Mouse (Mus musculus): ENCODE results near the gene Rora. TPM values are rescaled to one million over a fixed set of nuclear protein-coding genes. Genes with fewer than 3 reads are reported as not detected.

Rora gene
- polyA plus RNA-seq, 1 experiment = 5.0 TPM

GRCm38 (mm10) chr9:69304492-69304891, 650.9 kb downstream of the Rora start:
- TF ChIP-seq POLR2A (IDR thresholded peaks at IDR 0.05; ENCODE audit: borderline replicate concordance, low read depth, low read length) (no peak), CTCF (IDR thresholded peaks at IDR 0.05; ENCODE audit: low read depth, low read length) (no peak)
- no peak overlapping the region for H3K27ac ChIP-seq (ENCODE audit: insufficient read depth, low read depth, low read length)
- H3K4me1 ChIP-seq (ENCODE audit: control insufficient read depth, insufficient read depth, low read length) = no peaks in the 10 kb centered on the region
- H3K4me3 ChIP-seq (ENCODE audit: insufficient read depth, low read length) = no peak overlapping the region

- Histone ChIP-seq H3K27ac (ENCODE audit: insufficient read depth, low read depth, low read length) (no peak overlapping the region), H3K4me3 (ENCODE audit: insufficient read depth, low read length) (no peak overlapping the region), H3K4me1 (ENCODE audit: control insufficient read depth, insufficient read depth, low read length) (no peaks in the 10 kb centered on the region)
- no peak for TF ChIP-seq CTCF (IDR thresholded peaks at IDR 0.05; ENCODE audit: low read depth, low read length)
- no peak for TF ChIP-seq POLR2A (IDR thresholded peaks at IDR 0.05; ENCODE audit: borderline replicate concordance, low read depth, low read length)
Observed at GRCm38 (mm10) chr9:69304991-69305390, 651.4 kb downstream of the Rora start.

DNA sequence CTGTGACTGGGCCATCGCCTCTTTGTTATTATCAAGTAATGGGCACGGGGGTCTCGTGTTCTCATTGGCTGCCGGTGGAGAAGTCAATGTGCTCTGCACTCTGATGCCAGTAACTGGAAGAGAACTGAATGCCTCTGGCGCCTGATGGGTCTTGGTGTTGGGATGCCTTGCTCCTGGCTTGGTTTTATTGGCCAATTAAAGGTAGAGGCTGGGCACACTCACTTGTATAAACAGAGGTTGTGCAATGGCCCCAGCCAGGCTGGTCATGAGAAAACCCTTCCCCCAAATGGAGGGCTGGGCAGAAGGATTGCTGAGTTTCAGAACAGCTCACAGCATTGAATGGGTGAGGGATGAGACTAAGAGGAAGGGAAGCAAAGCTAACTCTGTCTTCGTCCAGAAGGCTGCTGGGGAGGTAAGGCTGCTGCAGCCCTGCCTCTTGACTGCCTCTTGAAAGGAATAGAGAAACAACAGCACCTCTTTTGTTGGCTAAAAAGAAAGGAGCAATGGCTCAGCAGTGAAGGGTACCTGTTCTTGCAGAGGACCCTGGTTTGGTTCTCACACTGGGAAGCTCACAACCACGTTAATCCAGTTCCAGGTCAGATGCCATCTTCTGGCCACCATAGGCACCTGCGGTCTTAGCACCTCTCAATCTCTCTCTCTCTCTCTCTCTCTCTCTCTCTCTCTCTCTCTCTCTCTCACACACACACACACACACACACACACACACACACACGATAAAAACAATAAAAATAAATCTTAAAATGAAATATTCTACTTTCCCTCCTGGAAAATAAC, 653.3 kb downstream of the Rora start:
- no peak overlapping the region for H3K27ac ChIP-seq (ENCODE audit: insufficient read depth, low read depth, low read length)
- no peak for TF ChIP-seq CTCF (IDR thresholded peaks at IDR 0.05; ENCODE audit: low read depth, low read length)
- no peak overlapping the region for H3K4me3 ChIP-seq (ENCODE audit: insufficient read depth, low read length)
- no peaks in the 10 kb centered on the region for H3K4me1 ChIP-seq (ENCODE audit: control insufficient read depth, insufficient read depth, low read length)

GRCm38 (mm10) chr9:69307974-69308373, 654.4 kb downstream of the Rora start:
- TF ChIP-seq CTCF (IDR thresholded peaks at IDR 0.05; ENCODE audit: low read depth, low read length) = no peak
- no peak for TF ChIP-seq POLR2A (IDR thresholded peaks at IDR 0.05; ENCODE audit: borderline replicate concordance, low read depth, low read length)
- Histone ChIP-seq H3K4me1 (ENCODE audit: control insufficient read depth, insufficient read depth, low read length) (no peaks in the 10 kb centered on the region), H3K27ac (ENCODE audit: insufficient read depth, low read depth, low read length) (no peak overlapping the region), H3K4me3 (ENCODE audit: insufficient read depth, low read length) (no peak overlapping the region)

- Histone ChIP-seq H3K4me3 (ENCODE audit: insufficient read depth, low read length) (no peak overlapping the region), H3K4me1 (ENCODE audit: control insufficient read depth, insufficient read depth, low read length) (no peaks in the 10 kb centered on the region), H3K27ac (ENCODE audit: insufficient read depth, low read depth, low read length) (no peak overlapping the region)
- TF ChIP-seq CTCF (IDR thresholded peaks at IDR 0.05; ENCODE audit: low read depth, low read length) (no peak), POLR2A (IDR thresholded peaks at IDR 0.05; ENCODE audit: borderline replicate concordance, low read depth, low read length) (no peak)
Observed at GRCm38 (mm10) chr9:69310524-69310923, 656.9 kb downstream of the Rora start.

GRCm38 (mm10) chr9:69313297-69313696, 659.7 kb downstream of the Rora start:
- no peak for TF ChIP-seq CTCF (IDR thresholded peaks at IDR 0.05; ENCODE audit: low read depth, low read length)
- TF ChIP-seq POLR2A (IDR thresholded peaks at IDR 0.05; ENCODE audit: borderline replicate concordance, low read depth, low read length) = no peak
- H3K4me1 ChIP-seq (ENCODE audit: control insufficient read depth, insufficient read depth, low read length) = no peaks in the 10 kb centered on the region
- no peak overlapping the region for H3K27ac ChIP-seq (ENCODE audit: insufficient read depth, low read depth, low read length)
- H3K4me3 ChIP-seq (ENCODE audit: insufficient read depth, low read length) = no peak overlapping the region

- Histone ChIP-seq H3K4me1 (ENCODE audit: control insufficient read depth, insufficient read depth, low read length) (no peaks in the 10 kb centered on the region), H3K4me3 (ENCODE audit: insufficient read depth, low read length) (no peak overlapping the region), H3K27ac (ENCODE audit: insufficient read depth, low read depth, low read length) (no peak overlapping the region)
- no peak for TF ChIP-seq POLR2A (IDR thresholded peaks at IDR 0.05; ENCODE audit: borderline replicate concordance, low read depth, low read length)
- TF ChIP-seq CTCF (IDR thresholded peaks at IDR 0.05; ENCODE audit: low read depth, low read length) = no peak
Observed at GRCm38 (mm10) chr9:69314451-69315210, 661.0 kb downstream of the Rora start.

DNA sequence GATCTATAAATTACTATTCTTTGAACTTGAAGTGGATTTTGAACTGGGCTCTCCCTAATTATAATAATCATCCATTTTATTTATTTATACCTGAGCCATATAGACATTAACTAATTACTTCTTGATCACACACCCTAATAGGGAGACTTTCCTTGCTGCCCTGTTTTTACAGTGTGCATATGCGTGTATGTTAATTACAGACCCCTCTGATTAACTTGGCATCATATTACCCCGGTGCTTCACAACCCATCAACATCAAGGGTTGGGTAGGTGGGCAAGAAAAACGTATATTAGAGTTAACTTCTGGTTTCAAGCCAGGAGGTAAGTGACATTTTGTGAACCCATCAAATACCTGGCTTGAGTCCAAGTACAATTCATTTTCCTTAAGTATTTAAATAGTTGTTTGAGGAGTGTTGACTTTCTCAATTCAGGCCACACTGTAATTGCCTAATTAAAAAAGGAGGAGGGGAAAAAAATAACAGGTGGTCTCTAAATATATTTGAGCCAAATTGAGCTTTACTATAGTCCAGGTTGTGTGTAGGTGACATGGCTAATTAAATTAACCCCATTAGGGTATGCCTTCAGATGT, 664.0 kb downstream of the Rora start:
- TF ChIP-seq CTCF (IDR thresholded peaks at IDR 0.05; ENCODE audit: low read depth, low read length) (no peak), POLR2A (IDR thresholded peaks at IDR 0.05; ENCODE audit: borderline replicate concordance, low read depth, low read length) (no peak)
- Histone ChIP-seq H3K27ac (ENCODE audit: insufficient read depth, low read depth, low read length) (no peak overlapping the region), H3K4me3 (ENCODE audit: insufficient read depth, low read length) (no peak overlapping the region), H3K4me1 (ENCODE audit: control insufficient read depth, insufficient read depth, low read length) (no peaks in the 10 kb centered on the region)

GRCm38 (mm10) chr9:69319434-69319833, 665.8 kb downstream of the Rora start:
- Histone ChIP-seq H3K27ac (ENCODE audit: insufficient read depth, low read depth, low read length) (no peak overlapping the region), H3K4me1 (ENCODE audit: control insufficient read depth, insufficient read depth, low read length) (no peaks in the 10 kb centered on the region), H3K4me3 (ENCODE audit: insufficient read depth, low read length) (no peak overlapping the region)
- TF ChIP-seq POLR2A (IDR thresholded peaks at IDR 0.05; ENCODE audit: borderline replicate concordance, low read depth, low read length) = no peak
